In genomic region chr7:27232781-27233281, GRCm38 (mm10) we compare ENCODE assay signal across 8 mouse cellular contexts. TPM values are rescaled to one million over a fixed set of nuclear protein-coding genes. Genes with fewer than 3 reads are reported as not detected.
DNase-seq lines count a peak whose midpoint lies in the region; ATAC-seq lines count a peak whose summit lies in the region.

Gene Coq8b, plus strand, starts transcription at chr7:27233023.

- DNase-seq in adipocyte (ENCODE audit: low spot score), result peak; percentile 94
- peak; percentile 98 for DNase-seq in embryo, embryonic 10 days (ENCODE audit: low spot score)
- peak; percentile 86 for DNase-seq in gastrocnemius, postnatal 10 days
- DNase-seq in induced T-regulatory cell, adult 2 months (ENCODE audit: low read depth), result peak; percentile 98
- DNase-seq in left cerebral cortex, adult 9 months (ENCODE audit: low spot score in 2 of 2), result peak; percentile 79 to 93
- peak; percentile 87 for DNase-seq in right cerebral cortex, postnatal 14 days
- DNase-seq in urinary bladder, postnatal 36 days (ENCODE audit: low spot score in 2 of 2), result peak; percentile 93 to 94

- ATAC-seq in megakaryocyte progenitor cell, adult 5-6 weeks (replicated peaks; ENCODE audit: poor library complexity), result peak; percentile 85

RNA-seq across cellular contexts. Expression of gene Coq8b, which starts in this region (rescaled TPM):
- total RNA-seq in gastrocnemius, postnatal 10 days (2021), result 1 to 10 TPM; 4.2 to 6.4 TPM
- 8.4 and 11.8 TPM in 2 replicates for total RNA-seq in megakaryocyte progenitor cell, adult 5-6 weeks (2015)
- total RNA-seq in megakaryocyte progenitor cell, adult 5-6 weeks (2017), result 10.9 and 14.8 TPM in 2 replicates

Comparison
In these comparisons a context has a peak if more than half of its experiments do, and no peak if none do; other contexts are left out.
1. Peak in every context shown above with its lines: DNase-seq and ATAC-seq.